Mouse (Mus musculus): ENCODE measurements around the gene Ate1.

GRCm38 (mm10) chr7:130403346-130403745, 116.8 kb downstream of the Ate1 start:
- TF ChIP-seq POLR2A (IDR thresholded peaks at IDR 0.05; ENCODE audit: insufficient read length, low read depth) (no peak), MAX (IDR thresholded peaks at IDR 0.05; ENCODE audit: low read depth) (no peak), MYOG (IDR thresholded peaks at IDR 0.05; ENCODE audit: control insufficient read depth in 1 of 3, insufficient read depth in 1 of 3, insufficient read length in 2 of 3, low read depth in 2 of 3) (no peak), POLR2AphosphoS2 (IDR thresholded peaks at IDR 0.05; ENCODE audit: insufficient read length, low read depth) (no peak), REST (IDR thresholded peaks at IDR 0.05; ENCODE audit: insufficient read depth, insufficient read length) (no peak), USF1 (IDR thresholded peaks at IDR 0.05; ENCODE audit: low read depth) (no peak), E2F4 (IDR thresholded peaks at IDR 0.05; ENCODE audit: insufficient read depth) (no peak), MYOD1 (IDR thresholded peaks at IDR 0.05; ENCODE audit: control insufficient read depth in 1 of 3, insufficient read length in 2 of 3, low read depth in 2 of 3) (no peak), TCF3 (IDR thresholded peaks at IDR 0.05; ENCODE audit: insufficient read length, low read depth) (no peak), CEBPB (IDR thresholded peaks at IDR 0.05; ENCODE audit: insufficient read depth, poor library complexity, severe bottlenecking) (no peak), SRF (IDR thresholded peaks at IDR 0.05; ENCODE audit: control insufficient read depth, insufficient read length, low read depth) (no peak), TCF12 (IDR thresholded peaks at IDR 0.05; ENCODE audit: insufficient read depth, poor library complexity, severe bottlenecking) (no peak)
